Mouse (Mus musculus) mouse embryonic stem cell (cell line): Measurements from ENCODE around the gene Arxes2.
"Not testable (repeated sequence)": the region's sequence is repeated elsewhere in the genome, so short reads cannot be mapped to it uniquely, and the experiment has no call there.

Experiments
- in situ Hi-C, 2 experiments: fragments of 300-500 bp; cut with MboI; formaldehyde crosslinking; loops; 1 replicate in 1 of 2; 3 replicates in 1 of 2; pipeline ENCODE4 v1.14.3; 2019 to 2020; ENCODE audit warnings: low sequenced_read_pairs in 2 of 2, low pct_unique_long_range_greater_than_20kb in 1 of 2, mixed read lengths in 1 of 2; ENCODE audit not compliant: unreplicated experiment in 1 of 2

Arxes2 gene

DNA sequence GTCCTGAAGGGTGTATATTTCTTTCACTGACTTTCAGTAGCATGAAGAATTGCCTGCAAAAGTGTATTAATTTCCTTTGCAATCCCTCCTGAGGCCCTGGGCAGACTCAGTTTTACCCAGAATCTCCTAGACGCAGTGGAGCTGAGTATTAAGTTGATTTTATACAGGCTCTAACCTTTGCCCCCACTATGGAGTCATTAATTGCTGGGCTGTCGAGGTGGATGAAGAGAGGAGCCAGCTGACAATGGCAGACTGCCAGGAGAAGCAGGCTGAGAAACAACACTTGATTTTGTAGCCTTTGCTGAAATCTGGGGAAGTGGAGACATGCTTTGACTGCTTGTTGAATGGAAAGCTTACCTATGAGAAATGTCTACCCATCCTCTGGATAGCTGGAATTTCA lies 20.8 kb downstream of the Arxes2 start:
- in situ Hi-C loops: no loop called here

GRCm38 (mm10) chrX:136030331-136030730 lies 36.7 kb downstream of the Arxes2 start:
- in situ Hi-C loops: no loop called here

DNA sequence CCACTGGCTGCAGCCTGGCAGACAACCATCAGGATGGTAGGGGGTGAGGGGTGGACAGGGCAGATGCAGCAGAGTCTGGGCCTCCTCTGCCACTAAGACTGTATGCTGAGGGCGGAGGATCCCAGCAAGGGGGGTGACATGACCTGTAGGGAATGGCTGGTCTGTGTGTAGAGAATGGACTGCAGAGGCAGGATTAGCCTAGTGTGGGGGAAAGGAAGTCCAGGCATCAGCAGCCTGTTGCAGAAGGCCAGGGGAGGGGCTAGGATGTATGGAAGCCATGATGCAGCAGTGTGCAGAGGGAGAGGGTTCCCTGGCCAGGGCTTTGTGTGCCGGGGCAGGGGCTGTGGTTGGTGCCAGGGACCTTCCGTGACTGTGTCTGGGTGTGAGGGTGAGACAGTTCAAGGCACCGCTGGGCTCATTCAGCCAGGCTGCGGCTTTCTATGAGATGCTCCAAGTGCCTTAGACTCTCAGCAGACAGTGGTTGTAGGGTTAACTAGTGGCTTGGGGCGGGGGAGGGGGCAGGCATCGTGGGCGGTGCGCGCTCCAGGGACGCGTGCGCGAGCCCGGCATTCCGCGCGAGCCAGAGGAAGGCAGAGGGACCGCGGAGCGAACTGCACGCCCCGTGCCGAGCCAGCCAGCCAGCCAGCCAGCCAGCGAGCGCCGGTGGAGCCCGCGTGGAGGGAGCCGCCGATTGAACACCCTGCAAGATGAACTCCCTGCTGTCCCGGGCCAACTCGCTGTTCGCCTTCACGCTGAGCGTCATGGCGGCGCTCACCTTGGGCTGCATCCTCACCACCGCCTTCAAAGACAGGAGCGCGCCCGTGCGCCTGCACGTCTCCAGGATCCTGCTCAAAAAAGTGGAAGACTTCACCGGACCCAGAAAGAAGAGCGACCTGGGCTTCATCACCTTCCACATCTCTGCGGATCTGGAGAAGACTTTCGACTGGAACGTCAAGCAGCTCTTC lies 39.5 kb downstream of the Arxes2 start, which contains the start of gene Arxes1:
Gene Arxes1, plus strand, starts transcription at position 569 of the 965 bp plus-strand sequence.
- in situ Hi-C loops: not testable (repeated sequence)

GRCm38 (mm10) chrX:136043726-136044125 lies 50.1 kb downstream of the Arxes2 start:
- in situ Hi-C loops: no loop called here
